Mouse (Mus musculus) stomach, embryonic 16.5 days (tissue): ENCODE results near the gene Tnfaip8l3. TPM values are rescaled to one million over a fixed set of nuclear protein-coding genes. Genes with fewer than 3 reads are reported as not detected.

Experiments used
- ATAC-seq: fragments of 200-750 bp; cut with Nextera tagmentation; 2 replicates; pipeline ENCODE4 v1.8.0; 2017; ENCODE audit warnings: moderate number of reproducible peaks, moderate TSS enrichment; ENCODE audit not compliant: insufficient read depth, low FRiP score
- H3K27ac ChIP-seq: fragments of 300-500 bp; sonication (generic); 2 replicates; pipeline ENCODE4 v1.5.1; 2014; ENCODE audit warnings: low read length
- H3K27me3 ChIP-seq: fragments of 300-500 bp; sonication (generic); 2 replicates; pipeline ENCODE4 v1.6.1; 2014; ENCODE audit warnings: low read length, control low read depth, mixed read lengths; ENCODE audit not compliant: control insufficient read depth, insufficient read depth
- H3K36me3 ChIP-seq: fragments of 300-500 bp; sonication (generic); 2 replicates; pipeline ENCODE4 v1.6.1; 2014; ENCODE audit warnings: low read length; ENCODE audit not compliant: control insufficient read depth, insufficient read depth
- H3K4me1 ChIP-seq: fragments of 300-500 bp; sonication (generic); 2 replicates; pipeline ENCODE4 v1.6.1; 2014; ENCODE audit warnings: low read length, control low read depth, mixed read lengths; ENCODE audit not compliant: control insufficient read depth, insufficient read depth
- H3K4me2 ChIP-seq: fragments of 300-500 bp; sonication (generic); 2 replicates; pipeline ENCODE4 v1.6.1; 2014; ENCODE audit warnings: low read depth, low read length, mixed read lengths
- H3K4me3 ChIP-seq: fragments of 300-500 bp; sonication (generic); replicated peaks from 2 replicates; pipeline ENCODE4 v1.5.1; 2014; ENCODE audit warnings: mild to moderate bottlenecking, low read length
- H3K9ac ChIP-seq: fragments of 300-500 bp; sonication (generic); 2 replicates; pipeline ENCODE4 v1.6.1; 2014; ENCODE audit warnings: low read length
- H3K9me3 ChIP-seq: fragments of 300-500 bp; sonication (generic); replicated peaks from 2 replicates; pipeline ENCODE4 v1.6.1; 2016; ENCODE audit warnings: low read length, control low read depth; ENCODE audit not compliant: control insufficient read depth
- WGBS: fragments of 180-500 bp; shearing (Covaris S2); extraction: QIAGEN DNeasy Blood & Tissue Kit; methylation state at CpG from one replicate; pipeline ENCODE4 v1.1.7; 2014; 5-methylcytosine and 5-hydroxymethylcytosine counted together
- polyA plus RNA-seq: library from polyadenylated mRNA; unstranded; fragments of >200 nt; fragmentation: Nextera tagmentation; extraction: Ambion mirVana; gene quantifications from 2 replicates; pipeline ENCODE4 v1.2.1, GENCODE M21; 2015

Gene Tnfaip8l3
- polyA plus RNA-seq, 1 experiment from 2014 or later, result 0.05 TPM

DNA sequence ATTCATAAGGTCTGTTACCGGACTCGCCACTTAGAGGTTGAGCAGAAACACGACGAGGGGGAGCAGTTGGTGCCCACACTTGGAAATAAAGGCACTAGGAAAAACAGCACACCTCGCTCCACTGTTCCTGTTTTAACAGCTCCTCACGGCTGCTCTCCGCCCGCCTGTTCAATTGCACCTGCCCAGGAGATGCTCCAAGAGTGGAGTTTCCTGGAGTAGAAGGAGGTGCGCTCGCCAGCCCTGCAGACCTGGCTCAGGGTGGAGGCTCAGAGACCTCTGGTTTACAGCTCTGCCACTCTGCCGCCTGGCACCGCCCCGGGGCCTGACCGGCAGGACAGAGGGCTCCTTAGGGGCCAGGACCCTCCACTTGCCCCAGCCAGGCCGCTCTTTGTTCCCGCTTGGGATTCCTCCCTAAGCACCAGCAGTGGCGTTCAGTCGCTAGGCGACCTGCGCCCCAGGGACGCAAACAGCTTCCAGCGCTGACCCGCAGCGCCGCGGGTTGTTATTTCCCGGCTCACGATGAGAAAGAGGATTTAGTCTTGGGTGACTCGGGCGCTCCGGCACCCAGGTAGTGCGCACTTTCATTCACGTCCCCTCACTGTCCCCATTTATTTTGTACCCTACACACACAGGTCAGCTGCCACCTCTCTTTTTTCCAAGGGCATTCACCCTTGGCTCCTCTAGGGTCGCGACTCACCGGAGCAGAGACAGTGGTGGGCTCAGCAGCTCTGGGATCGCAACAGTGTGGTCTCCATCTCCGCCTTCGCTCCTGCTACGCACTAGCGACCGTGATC is 93.7 kb downstream of the Tnfaip8l3 start:
- no peak for ATAC-seq
- under 1% methylated on average over 42 of the region's 42 CpGs for WGBS

DNA sequence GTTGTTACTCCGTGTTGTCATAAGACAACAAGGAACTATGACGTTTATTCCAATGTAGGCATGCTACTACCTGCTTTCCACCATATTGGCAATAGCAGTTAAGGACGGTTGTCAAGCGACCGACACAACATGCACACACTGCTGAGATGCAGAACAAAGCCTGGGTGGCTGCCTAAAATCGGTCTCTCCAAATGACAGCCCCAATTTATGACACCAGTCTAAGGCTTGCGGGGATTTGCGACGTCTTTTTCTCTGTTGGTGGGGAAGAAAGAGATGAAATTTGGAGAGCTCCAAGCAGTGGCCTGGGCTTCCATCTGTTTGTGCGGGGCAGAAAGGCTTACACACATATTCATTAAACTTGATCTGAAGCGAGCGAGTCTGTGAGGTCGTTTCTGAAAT is 94.3 kb downstream of the Tnfaip8l3 start:
- WGBS, result 26% methylated on average over 13 of the region's 13 CpGs
- no peak for ATAC-seq
- H3K9me3 ChIP-seq, result no peaks in the 10 kb centered on the region
- H3K4me3 ChIP-seq, result no peak overlapping the region
- no peak overlapping the region for H3K4me2 ChIP-seq
- H3K27me3 ChIP-seq, result peaks cover 30% of the 10 kb centered on the region
- peaks cover 7% of the 10 kb centered on the region; the same call in 1 of the 2 replicates for H3K4me1 ChIP-seq
- no peak overlapping the region for H3K27ac ChIP-seq
- no peaks in the 10 kb centered on the region for H3K36me3 ChIP-seq
- H3K9ac ChIP-seq, result no peak overlapping the region

More for the DNA sequence above, 93.7 kb downstream of the Tnfaip8l3 start:
- Histone ChIP-seq H3K4me3 (peak overlapping the region; percentile 48), H3K4me1 (peaks cover 7% of the 10 kb centered on the region; the same call in 1 of the 2 replicates), H3K27me3 (peaks cover 30% of the 10 kb centered on the region), H3K9ac (peak overlapping the region; percentile 39; the same call in 1 of the 2 replicates), H3K9me3 (no peaks in the 10 kb centered on the region), H3K4me2 (peak overlapping the region; percentile 85), H3K36me3 (no peaks in the 10 kb centered on the region), H3K27ac (no peak overlapping the region)

Other genes starting within 250 kb of the Tnfaip8l3 start
- 2.0 and 74.3 TPM in 2 replicates for gene Sln, start 218.2 kb downstream of the Tnfaip8l3 start, polyA plus RNA-seq
- gene Elmod1, start 93.1 kb downstream of the Tnfaip8l3 start, polyA plus RNA-seq, result 0.27 and 0.92 TPM in 2 replicates
- not detected in 2 replicates for gene Cyp19a1, start 199.7 kb upstream of the Tnfaip8l3 start, polyA plus RNA-seq
- 0.05 TPM in 1 of 2 replicates, not detected in the other for gene Gldn, start 218.1 kb upstream of the Tnfaip8l3 start, polyA plus RNA-seq